Mouse (Mus musculus): ENCODE measurements at regions not wholly inside any gene's neighbourhood (a gene's known extent, or its start where the extent isn't known, plus 50 kb on each side); places are given as distances from the start of the nearest gene placed in this dataset.
"Not testable (repeated sequence)": the region's sequence is repeated elsewhere in the genome, so short reads cannot be mapped to it uniquely, and the experiment has no call there.

- H3K4me1 ChIP-seq (ENCODE audit: control insufficient read depth, insufficient read depth, low read depth, low read length); H3K27ac ChIP-seq (ENCODE audit: low read depth, low read length); H3K4me2 ChIP-seq (ENCODE audit: low read length); H3K36me3 ChIP-seq (ENCODE audit: control insufficient read depth, insufficient read depth, low read length); H3K9ac ChIP-seq (ENCODE audit: low read depth, low read length); H3K27me3 ChIP-seq (replicated peaks; ENCODE audit: control insufficient read depth, insufficient read depth, low read length); H3K9me3 ChIP-seq (ENCODE audit: control insufficient read depth, low read length); H3K4me3 ChIP-seq (ENCODE audit: low read length): not testable (repeated sequence)
- peak; percentile 96 for ATAC-seq
- no CpG with 5 or more reads among the region's 6 CpGs for WGBS
These were observed 112.1 kb upstream of the Sipa1l1 start for GRCm38 (mm10) chr12:82056782-82057611.

GRCm38 (mm10) chr12:82064986-82065385 lies 104.1 kb upstream of the Sipa1l1 start:
- Histone ChIP-seq H3K9ac (ENCODE audit: low read depth, low read length) (no peak overlapping the region), H3K27ac (ENCODE audit: low read depth, low read length) (no peak overlapping the region), H3K4me3 (ENCODE audit: low read length) (no peak overlapping the region), H3K36me3 (ENCODE audit: control insufficient read depth, insufficient read depth, low read length) (no peaks in the 10 kb centered on the region), H3K4me2 (ENCODE audit: low read length) (no peak overlapping the region), H3K4me1 (ENCODE audit: control insufficient read depth, insufficient read depth, low read depth, low read length) (no peaks in the 10 kb centered on the region), H3K27me3 (replicated peaks; ENCODE audit: control insufficient read depth, insufficient read depth, low read length) (no peaks in the 10 kb centered on the region), H3K9me3 (ENCODE audit: control insufficient read depth, low read length) (no peaks in the 10 kb centered on the region)
- 84% methylated on average over 4 of the region's 4 CpGs for WGBS
- ATAC-seq = no peak

- Histone ChIP-seq H3K9ac (ENCODE audit: low read depth, low read length) (no peak overlapping the region), H3K4me2 (ENCODE audit: low read length) (no peak overlapping the region), H3K9me3 (ENCODE audit: control insufficient read depth, low read length) (no peaks in the 10 kb centered on the region), H3K4me3 (ENCODE audit: low read length) (no peak overlapping the region), H3K27me3 (replicated peaks; ENCODE audit: control insufficient read depth, insufficient read depth, low read length) (no peaks in the 10 kb centered on the region), H3K4me1 (ENCODE audit: control insufficient read depth, insufficient read depth, low read depth, low read length) (no peaks in the 10 kb centered on the region), H3K36me3 (ENCODE audit: control insufficient read depth, insufficient read depth, low read length) (no peaks in the 10 kb centered on the region), H3K27ac (ENCODE audit: low read depth, low read length) (no peak overlapping the region)
- no peak for ATAC-seq
- WGBS = 46% methylated on average over 4 of the region's 4 CpGs
These were observed 102.3 kb upstream of the Sipa1l1 start for GRCm38 (mm10) chr12:82066860-82067259.

GRCm38 (mm10) chr12:82069621-82070020 lies 99.5 kb upstream of the Sipa1l1 start:
- Histone ChIP-seq H3K9ac (ENCODE audit: low read depth, low read length) (no peak overlapping the region), H3K36me3 (ENCODE audit: control insufficient read depth, insufficient read depth, low read length) (no peaks in the 10 kb centered on the region), H3K4me2 (ENCODE audit: low read length) (no peak overlapping the region), H3K4me3 (ENCODE audit: low read length) (no peak overlapping the region), H3K27me3 (replicated peaks; ENCODE audit: control insufficient read depth, insufficient read depth, low read length) (no peaks in the 10 kb centered on the region), H3K9me3 (ENCODE audit: control insufficient read depth, low read length) (no peaks in the 10 kb centered on the region), H3K4me1 (ENCODE audit: control insufficient read depth, insufficient read depth, low read depth, low read length) (0 out of 2 replicates have a peak, but pooled peaks cover 4% of the 10 kb centered on the region), H3K27ac (ENCODE audit: low read depth, low read length) (no peak overlapping the region)
- no peak for ATAC-seq
- 89% methylated on average over 9 of the region's 9 CpGs for WGBS

- Histone ChIP-seq H3K4me3 (ENCODE audit: low read length) (no peak overlapping the region), H3K36me3 (ENCODE audit: control insufficient read depth, insufficient read depth, low read length) (no peaks in the 10 kb centered on the region), H3K27me3 (replicated peaks; ENCODE audit: control insufficient read depth, insufficient read depth, low read length) (no peaks in the 10 kb centered on the region), H3K27ac (ENCODE audit: low read depth, low read length) (no peak overlapping the region), H3K9ac (ENCODE audit: low read depth, low read length) (no peak overlapping the region), H3K9me3 (ENCODE audit: control insufficient read depth, low read length) (no peaks in the 10 kb centered on the region), H3K4me1 (ENCODE audit: control insufficient read depth, insufficient read depth, low read depth, low read length) (0 out of 2 replicates have a peak, but pooled peaks cover 4% of the 10 kb centered on the region), H3K4me2 (ENCODE audit: low read length) (no peak overlapping the region)
- WGBS = 34% methylated on average over 13 of the region's 13 CpGs
- ATAC-seq = peak; percentile 65
These were observed 96.2 kb upstream of the Sipa1l1 start for GRCm38 (mm10) chr12:82072810-82073465.

- H3K9me3 ChIP-seq (ENCODE audit: control insufficient read depth, low read length) = no peaks in the 10 kb centered on the region
- H3K4me3 ChIP-seq (ENCODE audit: low read length) = no peak overlapping the region
- H3K4me2 ChIP-seq (ENCODE audit: low read length) = no peak overlapping the region
- 0 out of 2 replicates have a peak, but pooled peaks cover 4% of the 10 kb centered on the region for H3K4me1 ChIP-seq (ENCODE audit: control insufficient read depth, insufficient read depth, low read depth, low read length)
- no peak for ATAC-seq
- H3K27me3 ChIP-seq (replicated peaks; ENCODE audit: control insufficient read depth, insufficient read depth, low read length) = no peaks in the 10 kb centered on the region
- H3K36me3 ChIP-seq (ENCODE audit: control insufficient read depth, insufficient read depth, low read length) = no peaks in the 10 kb centered on the region
- H3K27ac ChIP-seq (ENCODE audit: low read depth, low read length) = no peak overlapping the region
- WGBS = 66% methylated on average over 13 of the region's 13 CpGs
- H3K9ac ChIP-seq (ENCODE audit: low read depth, low read length) = no peak overlapping the region
These were observed 93.5 kb upstream of the Sipa1l1 start for GRCm38 (mm10) chr12:82075479-82076221.

- Histone ChIP-seq H3K27me3 (replicated peaks; ENCODE audit: control insufficient read depth, insufficient read depth, low read length) (no peaks in the 10 kb centered on the region), H3K36me3 (ENCODE audit: control insufficient read depth, insufficient read depth, low read length) (no peaks in the 10 kb centered on the region), H3K27ac (ENCODE audit: low read depth, low read length) (no peak overlapping the region), H3K4me3 (ENCODE audit: low read length) (no peak overlapping the region), H3K4me1 (ENCODE audit: control insufficient read depth, insufficient read depth, low read depth, low read length) (0 out of 2 replicates have a peak, but pooled peaks cover 4% of the 10 kb centered on the region), H3K4me2 (ENCODE audit: low read length) (no peak overlapping the region), H3K9me3 (ENCODE audit: control insufficient read depth, low read length) (no peaks in the 10 kb centered on the region), H3K9ac (ENCODE audit: low read depth, low read length) (no peak overlapping the region)
- ATAC-seq = no peak
- WGBS = 72% methylated on average over 8 of the region's 8 CpGs
These were observed 92.4 kb upstream of the Sipa1l1 start for GRCm38 (mm10) chr12:82076766-82077165.

GRCm38 (mm10) chr12:82077945-82078344 lies 91.2 kb upstream of the Sipa1l1 start:
- no peak for ATAC-seq
- H3K27me3 ChIP-seq (replicated peaks; ENCODE audit: control insufficient read depth, insufficient read depth, low read length) = no peaks in the 10 kb centered on the region
- no peak overlapping the region for H3K4me3 ChIP-seq (ENCODE audit: low read length)
- no peak overlapping the region for H3K9ac ChIP-seq (ENCODE audit: low read depth, low read length)
- 89% methylated on average over 5 of the region's 5 CpGs for WGBS
- no peak overlapping the region for H3K27ac ChIP-seq (ENCODE audit: low read depth, low read length)
- H3K36me3 ChIP-seq (ENCODE audit: control insufficient read depth, insufficient read depth, low read length) = no peaks in the 10 kb centered on the region
- 0 out of 2 replicates have a peak, but pooled peaks cover under 1% of the 10 kb centered on the region for H3K4me1 ChIP-seq (ENCODE audit: control insufficient read depth, insufficient read depth, low read depth, low read length)
- no peaks in the 10 kb centered on the region for H3K9me3 ChIP-seq (ENCODE audit: control insufficient read depth, low read length)
- no peak overlapping the region for H3K4me2 ChIP-seq (ENCODE audit: low read length)

GRCm38 (mm10) chr12:82078740-82079139 lies 90.4 kb upstream of the Sipa1l1 start:
- Histone ChIP-seq H3K4me2 (ENCODE audit: low read length) (no peak overlapping the region), H3K9ac (ENCODE audit: low read depth, low read length) (no peak overlapping the region), H3K36me3 (ENCODE audit: control insufficient read depth, insufficient read depth, low read length) (no peaks in the 10 kb centered on the region), H3K4me1 (ENCODE audit: control insufficient read depth, insufficient read depth, low read depth, low read length) (no peaks in the 10 kb centered on the region), H3K27me3 (replicated peaks; ENCODE audit: control insufficient read depth, insufficient read depth, low read length) (no peaks in the 10 kb centered on the region), H3K9me3 (ENCODE audit: control insufficient read depth, low read length) (no peaks in the 10 kb centered on the region), H3K27ac (ENCODE audit: low read depth, low read length) (no peak overlapping the region), H3K4me3 (ENCODE audit: low read length) (no peak overlapping the region)
- ATAC-seq = no peak
